Mouse (Mus musculus): Measurements from ENCODE around the gene Tsku.

The Tsku gene

DNA sequence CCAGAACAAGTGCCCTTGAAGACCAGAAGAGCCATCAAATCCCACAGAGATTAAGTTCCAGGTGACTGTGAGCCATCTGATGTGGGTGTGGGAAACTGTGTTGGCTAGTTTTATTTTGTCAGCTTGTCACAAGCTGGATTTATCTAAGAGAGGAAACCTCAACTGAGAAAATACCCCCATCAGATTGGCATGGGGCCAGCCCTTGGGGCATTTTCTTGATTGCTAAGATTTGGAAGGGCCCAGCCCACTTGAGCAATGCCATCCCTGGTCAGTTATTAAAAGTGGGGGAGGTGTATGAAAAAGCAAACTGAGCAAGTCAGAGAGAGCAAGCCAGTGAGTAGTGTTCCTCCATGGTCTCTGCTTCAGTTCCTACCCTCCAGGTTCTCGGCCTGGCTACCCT is 36.9 kb downstream of the Tsku start:
- peak; percentile 52 for DNase-seq

DNA sequence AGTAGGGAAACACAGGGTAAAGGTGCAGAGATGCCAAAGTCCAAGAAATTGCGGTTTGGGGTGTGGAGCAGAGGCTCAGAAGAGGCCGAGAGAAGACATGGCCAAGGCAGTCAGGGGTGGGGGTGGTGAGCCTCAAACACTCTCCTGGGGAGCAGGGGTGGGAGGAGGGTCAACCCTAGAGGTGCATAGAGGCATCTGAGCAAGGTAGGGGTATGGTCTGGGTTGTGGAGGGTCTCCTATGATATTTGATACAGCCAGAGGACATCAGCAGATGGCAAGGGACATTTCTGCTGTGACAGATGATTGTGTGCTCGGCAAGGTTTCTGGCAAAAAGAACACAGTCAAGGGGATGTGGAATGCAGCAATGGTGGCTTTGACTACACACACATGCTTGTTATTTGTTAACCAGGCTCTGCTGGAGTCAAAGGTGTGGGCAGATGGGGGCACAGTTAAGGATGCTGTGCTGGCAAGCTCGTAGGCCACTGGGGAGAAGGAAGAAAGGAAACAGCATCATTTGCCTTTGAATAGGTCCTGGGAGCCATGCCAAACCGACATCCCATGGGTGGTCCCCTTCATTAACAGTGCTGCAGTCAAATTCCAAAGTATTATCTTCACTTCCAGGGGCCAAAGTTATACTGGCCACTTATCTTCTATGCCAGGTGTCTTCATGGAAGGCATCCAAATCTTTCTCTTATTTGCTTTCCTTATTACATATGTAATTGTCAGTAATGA is 37.7 kb downstream of the Tsku start:
- peak; percentile 63 for DNase-seq

DNA sequence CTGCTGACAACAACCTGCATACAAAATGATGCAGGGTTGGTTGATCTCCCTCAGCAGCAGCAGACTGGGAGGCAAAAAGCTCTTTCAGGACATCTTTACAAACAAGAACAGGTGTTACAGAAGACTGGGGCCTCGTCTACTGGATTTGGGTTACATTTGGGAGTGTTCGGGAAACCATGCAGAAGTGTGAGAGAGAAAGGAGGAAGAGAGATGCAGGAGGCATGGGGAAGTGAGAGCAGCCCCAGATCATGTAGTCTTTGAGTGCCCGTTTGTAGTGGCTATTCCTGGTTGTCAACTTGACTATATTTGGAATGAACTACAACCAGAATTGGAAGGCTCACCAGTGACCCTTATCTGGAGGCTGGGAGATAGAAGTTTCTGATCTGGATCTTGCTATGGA is 38.7 kb downstream of the Tsku start:
- no peak for DNase-seq

DNA sequence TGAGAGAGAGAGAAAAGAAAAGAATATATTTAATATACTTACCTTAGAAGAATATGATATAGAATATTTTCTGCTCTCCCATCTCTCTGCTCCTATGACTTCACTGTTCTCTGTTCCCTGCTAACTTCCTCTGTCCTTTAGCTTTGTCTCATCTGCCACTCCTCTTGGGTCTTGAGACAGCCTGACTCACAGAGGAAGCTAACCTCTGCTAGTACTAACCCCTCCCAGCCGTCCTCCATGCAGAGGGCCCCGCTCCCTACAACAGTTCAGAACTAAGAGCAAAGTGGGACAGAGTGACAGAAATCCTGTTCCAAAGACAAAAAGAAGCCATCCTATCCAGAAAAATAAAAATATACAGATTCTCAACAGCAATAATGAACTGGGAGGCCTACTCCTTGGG is 40.0 kb downstream of the Tsku start, which contains the start of gene Acer3:
TSS of gene Acer3 (minus strand) at position 126 of the 400 bp plus-strand sequence.
- DNase-seq, result no peak

DNA sequence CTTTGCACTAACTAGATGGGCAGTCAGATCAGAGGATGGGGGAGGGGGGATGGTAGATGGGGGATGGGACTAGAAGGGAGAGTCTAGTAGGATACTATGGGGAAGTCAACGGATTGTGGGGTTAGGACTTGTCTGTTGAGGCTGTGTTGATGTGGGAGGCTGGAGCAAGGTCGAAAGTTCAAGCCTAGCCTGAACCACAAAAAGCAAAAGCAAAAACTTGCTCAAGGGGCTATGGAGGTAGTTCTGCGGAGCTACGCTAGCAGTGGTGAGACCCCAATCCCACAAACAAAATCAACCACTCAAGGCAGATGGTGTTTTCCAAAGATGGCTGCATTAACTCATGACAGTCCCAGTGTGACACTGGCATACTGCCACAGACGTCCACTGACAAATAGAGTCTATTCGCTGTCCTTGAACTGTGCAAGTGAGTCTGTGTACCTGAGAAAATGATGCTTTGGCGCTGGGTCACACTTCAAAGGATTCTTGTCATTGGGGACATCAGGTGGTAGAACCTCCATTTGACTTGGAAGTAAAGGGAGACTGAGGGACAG is 41.0 kb downstream of the Tsku start:
- no peak for DNase-seq

DNA sequence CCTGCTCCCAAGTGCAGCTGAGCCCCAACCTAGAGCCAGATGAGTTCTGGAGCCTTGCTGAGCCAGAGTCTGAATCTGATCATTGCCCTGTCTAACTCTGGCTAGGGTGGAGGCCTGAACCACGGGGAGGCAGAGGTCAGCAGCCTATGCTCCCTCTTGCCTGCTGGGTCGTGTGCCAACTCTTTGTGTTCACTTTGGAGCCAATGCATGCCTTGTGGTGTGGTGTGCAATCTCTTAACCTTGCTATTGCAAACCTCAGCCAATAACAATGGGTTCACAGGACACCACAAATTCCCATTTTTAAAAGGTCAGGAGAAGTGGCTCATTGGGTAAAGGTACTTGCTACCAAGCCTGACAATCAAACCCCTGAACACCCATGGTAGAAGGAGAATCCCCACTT is 44.6 kb downstream of the Tsku start:
- DNase-seq, result no peak

DNA sequence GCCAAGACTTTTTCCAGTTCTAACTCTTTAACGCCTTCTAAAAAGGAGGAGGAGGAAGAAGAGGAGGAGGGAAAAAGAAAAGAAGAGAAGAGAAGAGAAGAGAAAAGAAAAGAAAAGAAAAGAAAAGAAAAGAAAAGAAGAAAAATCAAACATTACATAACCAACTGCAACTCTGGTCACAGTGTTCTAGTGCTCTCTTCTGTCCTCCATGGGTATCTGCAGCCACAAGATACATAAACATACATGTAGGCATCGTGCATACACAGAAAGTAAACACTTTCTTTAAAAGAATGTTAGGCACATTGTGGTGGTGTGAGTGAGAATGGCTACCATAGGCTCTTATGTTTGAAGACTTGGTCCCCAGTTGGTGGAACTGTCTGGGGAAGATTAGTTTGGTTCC is 46.0 kb downstream of the Tsku start:
- DNase-seq, result no peak

DNA sequence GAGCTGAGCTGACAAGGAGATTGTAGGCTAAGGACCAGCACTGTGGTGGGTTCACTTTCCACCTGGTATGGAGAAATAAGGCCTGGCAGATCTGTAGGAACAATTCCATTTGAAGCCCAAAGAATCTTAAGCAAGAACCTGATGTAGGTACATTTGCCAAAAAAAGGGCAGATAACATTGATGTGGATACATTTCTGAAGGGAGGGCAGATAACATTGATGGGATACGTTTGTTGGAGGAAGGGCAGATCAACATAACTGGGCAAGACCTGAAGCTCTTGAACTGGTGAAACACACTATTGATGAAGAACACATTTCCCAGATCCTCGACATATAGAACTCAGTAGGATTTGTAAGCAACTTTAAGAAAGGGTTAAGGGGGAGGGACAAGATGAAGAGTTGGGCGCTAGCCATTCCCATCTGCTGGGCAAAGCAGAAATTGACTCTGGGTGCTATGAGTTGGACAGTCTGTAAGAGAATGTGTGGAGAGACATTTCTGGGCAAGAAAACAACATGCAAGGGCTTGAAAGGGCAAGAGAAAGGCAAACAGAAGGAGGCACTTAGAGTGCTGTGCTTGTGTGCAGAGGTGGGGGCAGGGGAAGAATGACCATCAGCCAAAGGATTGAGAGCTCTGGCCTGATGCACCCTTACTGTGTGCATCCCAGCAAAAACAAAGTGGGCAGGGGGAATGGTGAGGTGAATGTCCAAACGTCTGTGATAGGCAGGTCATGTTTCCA is 48.8 kb downstream of the Tsku start:
- DNase-seq, result no peak

DNA sequence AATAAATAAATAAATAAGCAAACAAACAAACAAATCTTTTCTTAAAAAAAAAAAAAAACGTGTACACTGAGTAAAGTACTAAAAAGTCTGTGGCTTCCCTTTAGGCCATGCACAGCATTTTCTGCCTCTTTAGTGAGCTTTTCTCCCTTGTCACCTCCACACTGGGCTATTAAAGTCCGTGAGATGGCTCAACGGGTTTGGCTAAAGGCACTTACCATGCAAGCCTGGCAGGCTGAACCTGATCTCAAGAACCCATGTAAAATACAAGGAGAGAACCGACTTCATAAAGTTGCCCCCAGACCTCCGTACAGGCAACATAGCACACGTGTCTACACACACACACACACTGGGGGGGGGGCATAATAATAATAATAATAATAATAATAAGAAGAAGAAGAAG is 50.9 kb downstream of the Tsku start:
- no peak for DNase-seq

DNA sequence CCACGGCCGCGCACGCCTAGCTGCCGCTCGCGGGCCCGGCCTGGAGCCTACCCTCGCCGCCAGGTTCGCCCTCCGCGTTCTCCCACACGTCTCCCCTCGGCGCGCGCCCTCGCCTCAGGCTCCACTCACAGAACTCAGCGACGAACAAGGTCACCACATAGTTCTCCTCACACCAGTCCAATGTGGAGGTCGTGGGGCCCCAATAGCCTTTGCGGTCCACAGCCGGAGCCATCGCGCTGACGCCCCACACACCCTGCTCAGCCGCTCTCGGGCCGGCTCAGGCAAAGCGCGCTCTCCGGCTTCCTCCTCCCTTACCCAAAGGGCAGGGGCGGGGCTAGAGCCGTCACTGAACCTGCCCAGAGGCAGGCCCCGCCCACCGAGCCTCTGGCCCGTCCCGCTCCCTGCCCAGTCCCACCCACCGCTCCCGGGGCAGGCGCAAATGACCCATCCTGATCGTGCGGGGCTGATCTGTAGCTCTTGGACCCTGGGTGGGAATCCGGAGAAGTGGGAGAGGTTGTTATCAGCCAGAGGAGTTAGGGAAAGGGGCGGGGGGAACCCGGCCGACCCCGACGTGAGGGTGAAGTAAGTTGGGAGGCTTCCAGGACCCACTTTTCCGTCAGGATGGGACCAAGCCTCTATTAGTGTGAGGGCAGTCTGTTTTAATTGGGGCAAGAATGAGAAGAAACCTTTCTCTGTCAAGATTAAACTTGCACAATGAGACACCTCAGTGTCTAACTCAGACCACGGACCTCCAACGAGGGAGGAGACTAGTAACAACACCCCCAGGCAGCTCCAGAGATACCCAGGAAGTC is 51.7 kb downstream of the Tsku start:
- peak; percentile 98 for DNase-seq

DNA sequence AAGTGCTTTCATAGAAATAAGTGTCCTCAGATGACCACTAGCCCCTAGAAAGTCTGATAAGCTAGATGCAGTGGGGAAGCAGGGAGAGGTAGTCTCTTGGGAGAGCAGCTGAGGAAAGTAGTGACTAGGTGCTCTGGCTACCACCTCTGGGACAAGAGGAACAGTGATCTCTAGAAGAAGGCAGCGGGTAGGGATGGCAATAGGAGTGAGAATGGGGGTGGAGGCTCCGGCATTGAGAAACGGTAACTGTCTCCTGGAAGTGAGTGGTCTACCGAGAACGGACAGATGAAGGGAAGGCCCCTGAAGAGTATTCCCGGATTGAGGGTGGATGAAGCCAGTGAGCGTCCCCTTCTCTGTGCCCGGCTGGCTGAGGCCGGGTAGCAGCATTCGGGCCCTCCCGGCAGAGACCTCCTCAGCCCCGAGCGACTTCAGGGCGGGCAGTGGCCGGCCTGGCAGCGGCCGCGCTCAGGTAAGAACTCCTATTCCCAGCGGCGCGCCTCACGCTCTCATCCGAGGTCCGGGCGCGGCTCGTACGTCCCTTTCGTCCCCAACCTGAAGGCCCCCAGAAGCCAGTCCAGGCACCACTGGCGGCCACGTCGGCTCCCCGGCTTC is 52.4 kb downstream of the Tsku start:
- DNase-seq, result no peak

DNA sequence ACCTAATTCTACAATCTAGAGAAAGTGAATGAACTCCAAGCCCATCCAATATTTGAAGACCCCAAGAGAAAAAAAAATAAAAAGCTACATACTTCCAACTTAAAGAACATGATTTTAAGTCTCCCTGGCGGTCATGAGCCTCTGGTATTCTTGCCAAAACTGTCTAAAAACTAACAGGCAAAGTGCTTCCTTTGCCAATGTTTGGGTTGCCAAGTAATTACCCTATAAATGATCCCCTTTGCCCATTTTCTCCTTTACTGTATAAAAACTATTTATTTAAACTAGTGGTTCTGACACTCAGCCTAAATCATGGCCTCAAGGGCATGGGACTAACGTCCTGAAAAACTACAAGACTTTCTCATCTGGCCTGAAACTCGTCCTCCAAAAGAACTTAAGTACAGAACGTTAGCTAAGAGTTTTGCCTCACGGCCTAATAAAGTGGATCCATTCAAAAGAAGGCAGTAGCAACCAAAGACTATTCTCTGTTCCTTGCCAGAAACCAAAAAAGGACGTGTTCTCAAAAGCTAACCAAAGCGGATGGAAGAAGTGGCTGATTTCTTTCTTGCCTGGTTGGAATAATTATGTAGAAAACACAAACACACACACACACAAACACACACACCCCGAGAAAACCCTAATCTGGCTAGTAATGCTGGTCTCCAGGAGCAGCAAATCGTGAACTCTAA is 53.1 kb downstream of the Tsku start:
- DNase-seq, result no peak

DNA sequence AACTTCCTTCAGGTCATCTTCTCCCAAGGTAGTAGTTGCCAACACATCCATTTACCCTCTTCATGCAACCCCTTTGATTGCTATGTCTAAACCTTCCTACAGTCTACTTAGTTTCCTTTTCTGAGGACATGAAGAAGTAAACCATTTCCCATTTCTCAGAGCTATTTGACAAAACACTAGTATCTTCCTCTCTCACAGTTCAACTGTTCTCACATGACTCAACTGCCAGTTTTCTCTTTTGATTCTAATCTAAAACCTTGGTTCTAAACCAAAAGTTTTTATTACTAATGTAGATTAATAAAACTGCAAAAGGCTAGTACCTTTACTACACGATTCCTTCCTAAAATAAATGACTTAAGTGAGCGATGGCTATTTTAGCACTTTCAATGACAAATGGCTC is 53.7 kb downstream of the Tsku start:
- DNase-seq, result no peak
